Mouse (Mus musculus): ENCODE data around the gene Cacnb4.

- TF ChIP-seq CTCF (IDR thresholded peaks at IDR 0.05; ENCODE audit: low read depth, low read length): no peak
- no peak for TF ChIP-seq POLR2A (IDR thresholded peaks at IDR 0.05; ENCODE audit: borderline replicate concordance, low read depth, low read length)
These were observed 286.1 kb downstream of the Cacnb4 start for GRCm38 (mm10) chr2:52390415-52390975.

Data from bone marrow macrophage, adult 2 months (primary cell).